Mouse (Mus musculus): ENCODE measurements around the gene Nol12.

DNA sequence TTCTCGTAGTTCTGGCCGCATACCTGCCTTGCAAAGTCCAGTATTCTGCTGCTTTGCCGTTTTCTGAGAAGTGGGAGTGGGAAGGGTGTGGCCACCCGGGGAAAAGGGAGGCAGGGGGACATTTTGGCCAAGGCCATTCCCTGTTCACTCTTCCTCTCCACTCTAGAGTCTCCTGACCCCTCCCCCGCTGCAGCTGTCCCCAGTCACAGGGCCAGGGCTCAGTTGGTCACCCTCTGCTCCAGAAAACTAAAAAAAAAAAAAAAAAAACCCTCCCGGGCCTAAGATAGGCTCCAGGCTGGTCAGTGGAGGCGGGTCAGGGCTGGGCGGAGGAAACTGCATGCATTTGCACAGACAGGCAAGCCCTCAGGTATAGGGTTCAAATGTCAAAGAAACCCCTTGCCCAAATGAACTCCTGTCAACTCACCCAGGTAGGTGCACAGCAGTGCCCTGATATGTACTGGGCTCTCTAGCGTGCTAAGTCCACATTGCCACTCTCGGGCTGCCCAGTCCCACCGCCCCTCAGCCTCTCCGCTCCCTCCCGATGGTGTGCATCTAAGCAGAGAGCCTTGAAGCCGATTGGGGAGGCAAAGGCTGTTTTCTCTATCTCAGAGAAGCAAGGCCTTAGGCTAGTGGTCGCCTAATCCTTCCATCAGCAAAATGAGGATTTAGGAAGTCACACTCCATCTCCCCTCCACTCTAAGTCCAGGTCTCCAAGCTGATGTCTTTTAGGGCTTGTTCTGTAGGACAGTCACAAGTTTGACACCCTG, 7.5 kb upstream of the Nol12 start:
- no peak for TF ChIP-seq CHD2 (IDR thresholded peaks at IDR 0.05; ENCODE audit: low read length)
- TF ChIP-seq CTCF (conservative IDR thresholded peaks at IDR 0.05 in 1 of 2, IDR thresholded peaks at IDR 0.05 in 1 of 2; ENCODE audit: low read depth in 2 of 2, low read length in 2 of 2), result no peak
- TF ChIP-seq ETS1 (conservative IDR thresholded peaks at IDR 0.05; ENCODE audit: low read depth, low read length), result no peak
- TF ChIP-seq USF2 (conservative IDR thresholded peaks at IDR 0.05; ENCODE audit: low read depth, low read length), result no peak
